Mouse (Mus musculus): ENCODE results near the gene Ddb1. TPM values are rescaled to one million over a fixed set of nuclear protein-coding genes. Genes with fewer than 3 reads are reported as not detected.
A peak's percentile ranks its signal among the peaks of the same experiment; 100 is the strongest.
"Not testable (repeated sequence)": the region's sequence is repeated elsewhere in the genome, so short reads cannot be mapped to it uniquely, and the experiment has no call there.

Gene Ddb1
- total RNA-seq (2021), result 100 to 1,000 TPM; 200 to 203 TPM

GRCm38 (mm10) chr19:10605293-10605900, at the start of gene Ddb1, which contains the start of gene Tkfc:
TSS of gene Ddb1 (plus strand) at chr19:10605327.
TSS of gene Tkfc (minus strand) at chr19:10605654.
- DNase-seq, result peak; percentile 98 to 99

GRCm38 (mm10) chr19:10555624-10556510, 49.3 kb upstream of the Ddb1 start, which contains the start of gene Tmem216:
TSS of gene Tmem216 (minus strand) at chr19:10556238.
- peak; percentile 79 to 84 for DNase-seq

- no peak for DNase-seq
Observed at GRCm38 (mm10) chr19:10557001-10557400, 48.1 kb upstream of the Ddb1 start.

- DNase-seq, result no peak
Observed at GRCm38 (mm10) chr19:10557430-10557829, 47.7 kb upstream of the Ddb1 start.

- not testable (repeated sequence) for DNase-seq
Observed at GRCm38 (mm10) chr19:10557837-10558375, 47.2 kb upstream of the Ddb1 start.

GRCm38 (mm10) chr19:10560108-10560507, 45.0 kb upstream of the Ddb1 start:
- no peak for DNase-seq

GRCm38 (mm10) chr19:10561558-10562314, 43.4 kb upstream of the Ddb1 start:
- no peak for DNase-seq

- no peak for DNase-seq
Observed at GRCm38 (mm10) chr19:10562351-10562750, 42.8 kb upstream of the Ddb1 start.

- no peak for DNase-seq
Observed at GRCm38 (mm10) chr19:10564278-10564677, 40.8 kb upstream of the Ddb1 start.

- DNase-seq, result no peak
Observed at GRCm38 (mm10) chr19:10565217-10565616, 39.9 kb upstream of the Ddb1 start.

- DNase-seq, result no peak
Observed at GRCm38 (mm10) chr19:10569627-10570026, 35.5 kb upstream of the Ddb1 start.

- peak; percentile 93 for DNase-seq
Observed at GRCm38 (mm10) chr19:10576690-10577561, 28.2 kb upstream of the Ddb1 start, which contains the start of the genes Cyb561a3 and Tmem138. TSS of gene Cyb561a3 (plus strand) at chr19:10577172. TSS of gene Tmem138 (minus strand) at chr19:10577362.

GRCm38 (mm10) chr19:10580102-10580501, 25.0 kb upstream of the Ddb1 start:
- no peak for DNase-seq

GRCm38 (mm10) chr19:10580761-10581160, 24.4 kb upstream of the Ddb1 start:
- no peak for DNase-seq

GRCm38 (mm10) chr19:10581984-10582383, 23.1 kb upstream of the Ddb1 start:
- no peak for DNase-seq

GRCm38 (mm10) chr19:10583550-10584146, 21.5 kb upstream of the Ddb1 start:
- DNase-seq, result no peak

GRCm38 (mm10) chr19:10585112-10585511, 20.0 kb upstream of the Ddb1 start:
- no peak for DNase-seq

GRCm38 (mm10) chr19:10587231-10587630, 17.9 kb upstream of the Ddb1 start:
- no peak for DNase-seq

GRCm38 (mm10) chr19:10589127-10589857, 15.8 kb upstream of the Ddb1 start:
- no peak for DNase-seq

GRCm38 (mm10) chr19:10590301-10590700, 14.8 kb upstream of the Ddb1 start:
- no peak for DNase-seq

Data from layer of hippocampus, postnatal 36 days (tissue).